Mouse (Mus musculus) ES-CJ7 (cell line): ENCODE measurements around the gene Sh3rf1.
A peak's percentile ranks its signal among the peaks of the same experiment; 100 is the strongest.

Experiments used
- DNase-seq: peaks from one replicate; pipeline ENCODE4 v3.0.0; 2011; ENCODE audit warnings: low read depth, low spot score

Gene Sh3rf1

GRCm38 (mm10) chr8:61286394-61286793, 62.7 kb downstream of the Sh3rf1 start:
- no peak for DNase-seq

- no peak for DNase-seq
These were observed 63.2 kb downstream of the Sh3rf1 start for GRCm38 (mm10) chr8:61286795-61287385.

GRCm38 (mm10) chr8:61288006-61288566, 64.4 kb downstream of the Sh3rf1 start:
- no peak for DNase-seq

- no peak for DNase-seq
These were observed 65.0 kb downstream of the Sh3rf1 start for GRCm38 (mm10) chr8:61288676-61289075.

GRCm38 (mm10) chr8:61295040-61295439, 71.4 kb downstream of the Sh3rf1 start:
- DNase-seq = no peak

GRCm38 (mm10) chr8:61295441-61295840, 71.8 kb downstream of the Sh3rf1 start:
- peak; percentile 35 for DNase-seq

GRCm38 (mm10) chr8:61298828-61299227, 75.2 kb downstream of the Sh3rf1 start:
- no peak for DNase-seq

- no peak for DNase-seq
These were observed 77.8 kb downstream of the Sh3rf1 start for GRCm38 (mm10) chr8:61301298-61302028.

GRCm38 (mm10) chr8:61302029-61302368, 78.3 kb downstream of the Sh3rf1 start:
- no peak for DNase-seq

GRCm38 (mm10) chr8:61305451-61306070, 81.9 kb downstream of the Sh3rf1 start:
- DNase-seq = no peak

GRCm38 (mm10) chr8:61306501-61307112, 82.9 kb downstream of the Sh3rf1 start:
- no peak for DNase-seq

GRCm38 (mm10) chr8:61308896-61309295, 85.2 kb downstream of the Sh3rf1 start:
- DNase-seq = peak; percentile 70

- DNase-seq = peak; percentile 15
These were observed 86.1 kb downstream of the Sh3rf1 start for GRCm38 (mm10) chr8:61309530-61310402.

GRCm38 (mm10) chr8:61310403-61310871, 86.8 kb downstream of the Sh3rf1 start:
- DNase-seq = no peak

GRCm38 (mm10) chr8:61313016-61313415, 89.3 kb downstream of the Sh3rf1 start:
- no peak for DNase-seq

- no peak for DNase-seq
These were observed 92.5 kb downstream of the Sh3rf1 start for GRCm38 (mm10) chr8:61316012-61316767.

- peak; percentile 20 for DNase-seq
These were observed 93.3 kb downstream of the Sh3rf1 start for GRCm38 (mm10) chr8:61316813-61317534.

GRCm38 (mm10) chr8:61317535-61318136, 94.0 kb downstream of the Sh3rf1 start:
- DNase-seq = no peak

GRCm38 (mm10) chr8:61321216-61321615, 97.5 kb downstream of the Sh3rf1 start:
- DNase-seq = no peak
